Mouse (Mus musculus) hindbrain, embryonic 12.5 days (tissue): ENCODE data around the gene U2surp. TPM values are rescaled to one million over a fixed set of nuclear protein-coding genes. Genes with fewer than 3 reads are reported as not detected.

ENCODE experiments used
- ATAC-seq: fragments of 200-750 bp; cut with Nextera tagmentation; 2 replicates; pipeline ENCODE4 v1.8.0; 2017; ENCODE audit warnings: moderate TSS enrichment; ENCODE audit not compliant: low FRiP score
- H3K27ac ChIP-seq: fragments of 300-500 bp; sonication (generic); 2 replicates; pipeline ENCODE4 v1.5.1; 2016; ENCODE audit warnings: mild to moderate bottlenecking
- H3K27me3 ChIP-seq: fragments of 300-500 bp; sonication (generic); 2 replicates; pipeline ENCODE4 v1.6.1; 2016; ENCODE audit warnings: mild to moderate bottlenecking
- H3K36me3 ChIP-seq: fragments of 300-500 bp; sonication (generic); 2 replicates; pipeline ENCODE4 v1.6.1; 2016; ENCODE audit warnings: mild to moderate bottlenecking
- H3K4me1 ChIP-seq: fragments of 300-500 bp; sonication (generic); 2 replicates; pipeline ENCODE4 v1.6.1; 2016
- H3K4me2 ChIP-seq: fragments of 300-500 bp; sonication (generic); replicated peaks from 2 replicates; pipeline ENCODE4 v1.6.1; 2016; ENCODE audit warnings: mild to moderate bottlenecking
- H3K4me3 ChIP-seq: fragments of 300-500 bp; sonication (generic); 2 replicates; pipeline ENCODE4 v1.5.1; 2016; ENCODE audit warnings: mild to moderate bottlenecking
- H3K9ac ChIP-seq: fragments of 300-500 bp; sonication (generic); 2 replicates; pipeline ENCODE4 v1.6.1; 2016; ENCODE audit warnings: mild to moderate bottlenecking, moderate library complexity
- H3K9me3 ChIP-seq: fragments of 300-500 bp; sonication (generic); replicated peaks from 2 replicates; pipeline ENCODE4 v1.6.1; 2016; ENCODE audit warnings: mild to moderate bottlenecking
- WGBS: fragments of 180-500 bp; shearing (Covaris S2); methylation state at CpG from one replicate; pipeline ENCODE4 v1.1.7; 2016; 5-methylcytosine and 5-hydroxymethylcytosine counted together
- polyA plus RNA-seq: library from polyadenylated mRNA; unstranded; fragments of >200 nt; fragmentation: Nextera tagmentation; extraction: Ambion mirVana; gene quantifications from 2 replicates; pipeline ENCODE4 v1.2.1, GENCODE M21; 2016

U2surp gene
- polyA plus RNA-seq, 1 experiment from 2014 or later = 159 TPM

DNA sequence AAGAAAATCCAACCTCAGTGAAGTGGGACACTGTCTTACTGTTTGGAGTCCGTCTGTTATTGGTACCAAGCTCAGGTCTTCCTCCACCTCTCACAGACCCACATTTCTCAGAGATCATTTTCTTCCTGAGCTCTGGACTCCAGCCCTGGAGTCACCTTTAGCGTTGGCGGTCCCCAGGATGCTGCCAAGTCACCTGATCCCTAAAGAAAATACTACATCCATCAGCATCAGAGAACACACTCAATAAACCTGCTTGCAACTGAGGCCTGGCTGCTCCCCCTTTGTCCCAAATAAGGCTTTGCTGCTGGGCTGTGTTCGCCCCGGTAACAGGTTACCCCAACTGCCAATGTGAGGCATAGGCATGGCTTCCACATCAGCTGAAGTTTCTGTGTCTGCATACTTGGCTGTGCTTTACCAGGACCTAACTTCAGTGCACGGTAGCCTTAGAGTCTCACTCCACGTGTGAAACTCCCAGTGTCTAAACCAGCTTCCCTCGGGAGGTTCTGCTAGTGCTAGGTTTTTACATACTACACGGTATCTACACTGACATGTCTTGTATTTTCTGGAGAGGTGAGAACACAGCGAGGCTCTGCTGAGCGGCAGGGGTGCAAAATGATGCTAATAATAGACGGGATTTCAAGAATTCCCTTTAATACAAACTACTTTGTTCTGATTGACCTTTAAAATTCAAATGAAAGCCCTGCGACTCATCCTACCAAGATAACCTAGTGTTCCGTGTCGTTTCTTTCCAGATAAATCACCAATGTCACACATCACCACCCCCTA is 38.0 kb upstream of the U2surp start:
- whole genome bisulfite sequencing = 62% methylated on average over 15 of the region's 15 CpGs
- Histone ChIP-seq H3K36me3 (no peaks in the 10 kb centered on the region), H3K4me2 (no peak overlapping the region), H3K27ac (no peak overlapping the region), H3K27me3 (no peaks in the 10 kb centered on the region; the same call in 1 of the 2 replicates), H3K9ac (no peak overlapping the region), H3K4me1 (no peaks in the 10 kb centered on the region), H3K4me3 (no peak overlapping the region), H3K9me3 (no peaks in the 10 kb centered on the region)
- ATAC-seq = no peak

DNA sequence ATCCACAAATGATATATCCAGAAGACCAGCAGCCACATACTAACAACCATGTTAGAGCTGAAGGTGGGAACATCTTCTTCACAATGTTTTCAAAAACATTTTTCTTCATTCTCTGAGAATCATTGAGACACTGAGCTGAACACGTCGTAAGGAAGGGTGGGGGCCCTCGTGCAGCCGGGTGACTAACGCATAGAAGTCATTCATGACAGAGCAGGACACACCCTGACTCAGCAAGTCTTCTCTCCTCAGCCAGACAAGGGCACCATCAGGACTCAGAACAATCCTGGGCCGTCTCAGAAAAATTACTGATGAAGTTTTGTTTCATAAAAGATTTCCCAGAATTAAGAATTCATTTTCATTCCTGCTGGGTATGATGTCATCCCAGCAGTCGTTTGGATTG is 34.9 kb upstream of the U2surp start:
- WGBS = 63% methylated on average over 7 of the region's 7 CpGs
- Histone ChIP-seq H3K27me3 (no peaks in the 10 kb centered on the region), H3K4me2 (no peak overlapping the region), H3K9me3 (no peaks in the 10 kb centered on the region), H3K27ac (no peak overlapping the region), H3K4me1 (no peaks in the 10 kb centered on the region), H3K36me3 (no peaks in the 10 kb centered on the region), H3K9ac (no peak overlapping the region), H3K4me3 (no peak overlapping the region)
- no peak for ATAC-seq

DNA sequence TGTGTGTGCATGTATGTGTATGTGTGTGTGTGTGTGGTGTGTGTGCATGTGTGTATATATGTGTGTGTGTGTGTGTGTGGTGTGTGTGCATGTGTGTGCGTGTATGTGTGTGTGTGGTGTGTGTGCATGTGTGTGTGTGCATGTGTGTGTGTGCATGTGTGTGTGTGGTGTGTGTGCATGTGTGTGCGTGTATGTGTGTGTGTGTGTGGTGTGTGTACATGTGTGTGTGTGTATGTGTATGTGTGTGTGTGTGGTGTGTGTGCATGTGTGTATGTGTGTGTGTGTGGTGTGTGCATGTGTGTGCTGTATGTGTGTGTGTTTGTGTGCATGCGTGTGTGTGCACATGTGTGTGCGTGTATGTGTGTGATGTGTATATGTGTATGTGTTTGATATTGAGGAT is 32.8 kb upstream of the U2surp start:
- Histone ChIP-seq H3K9ac (no peak overlapping the region), H3K36me3 (no peaks in the 10 kb centered on the region), H3K4me3 (no peak overlapping the region), H3K9me3 (no peaks in the 10 kb centered on the region), H3K27me3 (no peaks in the 10 kb centered on the region), H3K4me1 (no peaks in the 10 kb centered on the region), H3K4me2 (no peak overlapping the region), H3K27ac (no peak overlapping the region)
- 89% methylated on average over 4 of the region's 4 CpGs for whole genome bisulfite sequencing
- no peak for ATAC-seq

DNA sequence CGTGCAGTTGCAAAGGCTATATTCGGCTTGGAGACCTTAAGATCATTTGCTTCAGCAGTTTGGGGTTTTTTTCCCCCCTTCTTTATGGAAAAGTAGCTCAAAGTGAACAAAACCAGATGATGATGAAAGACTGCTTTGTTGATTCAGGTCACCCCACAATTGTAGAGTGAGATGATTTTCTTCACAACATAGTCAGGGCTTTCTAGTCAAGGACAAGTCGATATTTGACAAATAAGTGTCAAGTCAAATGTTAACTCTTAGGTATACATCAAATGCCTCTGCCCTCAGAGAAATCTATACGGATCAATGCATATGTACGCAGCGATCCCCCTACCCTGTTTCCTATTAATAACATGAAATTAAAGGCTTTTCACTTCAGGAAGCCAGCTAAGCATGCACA is 30.7 kb upstream of the U2surp start:
- Histone ChIP-seq H3K36me3 (no peaks in the 10 kb centered on the region), H3K27ac (no peak overlapping the region), H3K4me1 (no peaks in the 10 kb centered on the region), H3K27me3 (no peaks in the 10 kb centered on the region), H3K9ac (no peak overlapping the region), H3K4me3 (no peak overlapping the region), H3K4me2 (no peak overlapping the region), H3K9me3 (no peaks in the 10 kb centered on the region)
- ATAC-seq = no peak
- 83% methylated on average over 6 of the region's 6 CpGs for WGBS

DNA sequence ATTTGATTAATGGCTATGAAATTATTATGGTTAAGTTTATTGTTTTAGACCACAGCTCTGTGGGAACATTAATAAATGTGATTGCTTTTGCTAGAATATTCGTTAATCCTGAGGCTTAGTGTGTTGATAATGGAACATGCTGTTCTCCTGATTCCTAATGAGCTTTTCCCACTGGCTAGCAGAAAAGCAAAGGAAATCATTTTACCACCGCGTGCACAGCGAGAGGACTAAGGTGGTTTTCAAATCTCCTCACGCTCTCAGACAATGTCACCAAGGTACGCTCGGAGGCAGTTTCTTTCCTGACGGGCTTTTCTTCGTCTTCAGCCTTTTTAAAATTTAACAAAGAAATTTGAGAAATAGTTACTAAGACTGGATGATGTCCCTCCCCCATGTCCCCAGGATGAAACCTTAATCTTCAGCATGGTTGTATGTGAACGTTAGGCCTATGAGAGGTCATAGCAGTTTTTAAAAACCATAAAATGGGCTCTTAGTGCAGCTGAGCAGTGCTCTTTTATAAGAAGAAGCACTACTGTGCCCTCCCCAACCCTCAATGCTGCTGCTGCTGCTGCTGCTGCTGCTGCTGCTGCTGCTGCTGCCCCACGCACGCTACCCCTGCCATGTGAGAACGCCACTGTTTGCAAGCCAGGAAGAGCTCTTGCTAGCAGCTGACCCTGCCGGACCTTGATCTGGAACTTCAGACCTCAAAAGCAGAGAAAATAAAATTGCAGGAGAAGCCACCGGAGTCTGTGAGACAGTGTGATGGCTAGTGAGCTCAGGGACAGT is 30.0 kb upstream of the U2surp start:
- 77% methylated on average over 15 of the region's 15 CpGs for WGBS

DNA sequence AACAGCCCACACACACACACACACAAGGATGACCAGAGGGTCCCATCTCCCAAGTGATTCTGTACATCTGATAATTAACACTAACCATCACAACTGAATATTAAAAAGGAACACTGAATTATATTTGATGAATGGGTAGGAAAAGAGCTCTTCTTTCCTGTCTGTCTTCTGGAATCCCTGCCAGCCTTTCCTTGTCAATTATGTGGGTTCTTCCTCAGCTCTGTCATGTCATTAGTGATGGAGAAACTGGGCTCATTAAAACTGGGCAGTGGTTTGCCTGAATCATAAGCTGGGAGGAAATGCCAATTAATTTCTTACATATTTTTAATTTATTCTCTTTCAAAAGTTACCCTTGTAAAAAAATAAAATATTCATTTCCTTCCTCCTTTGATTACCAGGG is 29.4 kb upstream of the U2surp start:
- Histone ChIP-seq H3K4me3 (no peak overlapping the region), H3K9ac (no peak overlapping the region), H3K4me2 (no peak overlapping the region), H3K27ac (no peak overlapping the region), H3K36me3 (no peaks in the 10 kb centered on the region), H3K27me3 (no peaks in the 10 kb centered on the region), H3K9me3 (no peaks in the 10 kb centered on the region), H3K4me1 (no peaks in the 10 kb centered on the region)
- no peak for ATAC-seq

More for the DNA sequence above, 30.0 kb upstream of the U2surp start:
- Histone ChIP-seq H3K4me2 (no peak overlapping the region), H3K4me1 (no peaks in the 10 kb centered on the region), H3K27me3 (no peaks in the 10 kb centered on the region), H3K9ac (no peak overlapping the region), H3K27ac (no peak overlapping the region), H3K36me3 (no peaks in the 10 kb centered on the region), H3K9me3 (no peaks in the 10 kb centered on the region), H3K4me3 (no peak overlapping the region)
- no peak for ATAC-seq

DNA sequence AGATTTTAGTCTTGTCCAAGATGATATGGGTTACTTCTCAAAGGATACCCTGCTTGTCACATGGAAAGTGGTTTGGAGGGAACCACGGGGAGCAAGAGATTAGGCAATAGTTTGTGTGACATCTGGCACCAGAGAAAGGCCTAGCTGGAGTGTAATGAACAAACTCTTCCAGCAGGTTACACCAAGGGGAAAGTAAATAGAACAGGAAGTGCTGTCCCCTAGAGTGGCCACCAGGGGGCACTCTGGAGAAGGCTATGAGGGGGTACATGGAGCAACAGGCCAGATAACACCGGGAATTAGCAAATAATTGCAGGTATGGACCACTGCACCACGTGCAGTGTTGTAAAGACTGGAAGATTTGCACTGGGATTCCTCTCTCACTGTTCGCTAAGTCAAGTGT is 28.7 kb upstream of the U2surp start:
- ATAC-seq = no peak; the same call in 1 of the 2 replicates
- Histone ChIP-seq H3K36me3 (no peaks in the 10 kb centered on the region), H3K27me3 (no peaks in the 10 kb centered on the region), H3K4me2 (no peak overlapping the region), H3K4me3 (no peak overlapping the region), H3K4me1 (no peaks in the 10 kb centered on the region), H3K9ac (no peak overlapping the region), H3K27ac (no peak overlapping the region), H3K9me3 (no peaks in the 10 kb centered on the region)
- WGBS = 60% methylated on average over 4 of the region's 4 CpGs

DNA sequence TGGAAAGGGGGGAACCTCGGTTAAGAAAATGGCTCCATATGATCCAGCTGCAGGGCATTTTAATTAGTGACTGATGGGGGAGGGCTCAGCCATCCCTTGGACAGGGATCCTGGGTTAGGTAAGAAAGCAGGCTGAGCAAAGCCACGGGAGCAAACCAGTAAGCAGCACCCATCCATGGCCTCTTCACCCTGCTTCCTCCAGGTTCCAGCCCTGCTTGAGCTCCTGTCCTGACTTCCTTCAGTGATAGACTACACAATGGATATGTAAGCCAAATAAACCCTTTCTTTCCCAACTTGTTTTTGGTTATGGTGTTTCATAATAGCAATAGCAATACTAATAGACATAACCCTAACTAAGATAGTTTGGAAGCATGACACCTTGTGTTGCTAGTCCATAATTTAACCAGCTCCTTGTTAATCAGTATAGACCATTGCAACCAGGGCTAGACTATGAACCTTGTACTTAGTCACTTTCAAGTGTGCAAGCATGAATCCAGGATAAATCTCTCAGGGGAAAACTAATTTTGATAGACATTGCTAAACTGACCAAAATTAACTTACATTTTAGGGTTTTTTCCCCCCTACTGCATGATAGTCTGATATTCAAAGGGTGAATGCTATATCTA is 27.5 kb upstream of the U2surp start:
- no peak for ATAC-seq
- Histone ChIP-seq H3K36me3 (no peaks in the 10 kb centered on the region), H3K27me3 (no peaks in the 10 kb centered on the region)

DNA sequence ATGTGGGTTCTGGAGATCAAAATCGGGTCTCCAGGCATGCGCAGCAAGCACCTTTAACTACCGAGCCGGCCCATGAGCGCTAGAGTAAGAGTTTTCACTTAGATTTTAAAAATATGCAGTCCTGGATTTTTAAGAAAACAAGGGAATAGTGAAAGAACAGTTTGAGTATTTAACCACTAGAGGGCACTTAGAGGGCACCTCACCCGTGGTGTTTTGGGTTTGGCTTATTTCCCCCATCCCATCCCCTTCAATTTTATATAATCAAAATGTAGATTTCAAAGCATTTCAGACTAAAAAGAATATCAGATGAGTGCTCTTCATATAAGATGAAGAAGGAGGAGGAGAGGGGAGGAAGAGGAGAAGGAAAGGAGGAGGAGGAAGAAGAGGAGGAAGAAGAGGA is 22.0 kb upstream of the U2surp start:
- 53% methylated on average over 6 of the region's 6 CpGs for WGBS
- Histone ChIP-seq H3K27ac (no peak overlapping the region), H3K36me3 (no peaks in the 10 kb centered on the region), H3K4me3 (no peak overlapping the region), H3K9me3 (no peaks in the 10 kb centered on the region), H3K9ac (no peak overlapping the region), H3K4me1 (no peaks in the 10 kb centered on the region), H3K27me3 (no peaks in the 10 kb centered on the region), H3K4me2 (no peak overlapping the region)
- no peak for ATAC-seq

More for the DNA sequence above, 27.5 kb upstream of the U2surp start:
- Histone ChIP-seq H3K9ac (no peak overlapping the region), H3K27ac (no peak overlapping the region), H3K4me2 (no peak overlapping the region), H3K9me3 (no peaks in the 10 kb centered on the region), H3K4me3 (no peak overlapping the region), H3K4me1 (no peaks in the 10 kb centered on the region)
- WGBS = 72% methylated on average over 2 of the region's 2 CpGs

DNA sequence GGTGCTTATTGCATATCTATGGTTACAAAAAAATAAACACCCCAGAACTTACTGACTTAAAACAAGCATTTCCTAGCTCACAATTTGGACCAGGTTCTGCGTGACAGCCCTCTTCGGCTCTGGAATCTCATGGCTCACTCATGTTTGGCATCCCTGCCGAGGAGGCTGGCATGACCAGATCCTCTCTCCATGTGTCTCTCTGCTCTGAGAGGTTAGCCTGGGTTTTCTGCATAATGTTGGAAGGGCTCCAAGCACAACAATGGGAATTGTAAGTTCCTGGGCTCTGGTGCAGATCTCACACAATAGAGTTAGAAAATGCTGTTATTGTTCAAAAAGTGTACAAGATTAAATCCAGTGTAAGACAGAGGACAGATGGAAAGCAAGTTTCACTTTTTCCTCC is 19.3 kb upstream of the U2surp start:
- WGBS = 59% methylated on average over 3 of the region's 3 CpGs
- no peak overlapping the region for H3K4me3 ChIP-seq

DNA sequence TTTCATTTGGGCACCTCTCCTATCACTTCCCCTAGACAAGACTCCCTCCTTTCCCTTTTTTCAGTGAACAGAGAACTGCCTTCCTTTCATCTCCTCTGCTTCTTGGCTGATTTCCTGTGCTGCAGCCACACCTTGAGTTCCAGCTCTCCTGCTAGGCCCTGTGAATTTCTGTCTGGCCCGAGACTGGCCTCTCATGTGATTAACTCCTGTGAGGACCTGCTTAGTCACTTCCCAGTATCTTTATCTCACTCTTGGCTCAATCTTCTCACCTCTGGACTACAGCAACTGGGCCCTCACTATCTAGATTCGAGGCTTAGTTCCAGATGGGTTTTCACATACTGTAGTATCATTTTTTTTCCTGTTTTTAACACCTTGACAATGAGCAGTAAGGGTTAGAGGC is 15.9 kb upstream of the U2surp start:
- ATAC-seq = no peak
- no peak overlapping the region for H3K4me2 ChIP-seq
- no peaks in the 10 kb centered on the region for H3K4me1 ChIP-seq
- WGBS = 65% methylated on average over 2 of the region's 2 CpGs
- no peak overlapping the region for H3K27ac ChIP-seq
- H3K9me3 ChIP-seq = no peaks in the 10 kb centered on the region
- no peak overlapping the region for H3K4me3 ChIP-seq
- H3K9ac ChIP-seq = no peak overlapping the region
- no peaks in the 10 kb centered on the region for H3K36me3 ChIP-seq
- H3K27me3 ChIP-seq = no peaks in the 10 kb centered on the region

More for the DNA sequence above, 19.3 kb upstream of the U2surp start:
- H3K4me1 ChIP-seq = no peaks in the 10 kb centered on the region
- no peaks in the 10 kb centered on the region for H3K9me3 ChIP-seq
- no peak overlapping the region for H3K4me2 ChIP-seq
- no peak for ATAC-seq
- H3K36me3 ChIP-seq = no peaks in the 10 kb centered on the region
- H3K27ac ChIP-seq = no peak overlapping the region
- H3K9ac ChIP-seq = no peak overlapping the region
- H3K27me3 ChIP-seq = no peaks in the 10 kb centered on the region

DNA sequence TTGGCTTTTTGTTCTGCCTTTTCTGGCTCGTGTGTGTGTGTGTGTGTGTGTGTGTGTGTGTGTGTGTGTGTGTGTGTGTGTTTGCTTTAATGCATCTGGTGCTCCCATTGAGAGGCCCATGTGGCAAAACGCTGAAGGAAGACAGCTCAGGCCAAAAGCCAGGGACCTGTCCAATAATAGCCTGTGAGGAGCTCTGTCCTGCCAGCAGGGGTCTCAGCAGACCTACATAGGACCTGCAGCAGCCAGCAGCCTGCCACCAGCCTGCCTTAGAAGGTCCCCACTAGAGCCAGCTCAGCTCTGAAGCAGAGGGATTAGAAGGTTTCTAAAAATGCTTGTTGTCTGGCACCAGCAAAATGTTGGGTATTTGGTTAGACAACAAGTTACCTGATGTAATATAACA is 14.2 kb upstream of the U2surp start:
- no peak overlapping the region for H3K27ac ChIP-seq
- 21% methylated on average over 2 of the region's 2 CpGs for WGBS
- ATAC-seq = no peak

More for the DNA sequence above, 14.2 kb upstream of the U2surp start:
- Histone ChIP-seq H3K36me3 (no peaks in the 10 kb centered on the region), H3K9ac (no peak overlapping the region), H3K4me1 (no peaks in the 10 kb centered on the region), H3K27me3 (no peaks in the 10 kb centered on the region), H3K4me2 (no peak overlapping the region), H3K4me3 (no peak overlapping the region), H3K9me3 (no peaks in the 10 kb centered on the region)
